Mouse (Mus musculus): ENCODE measurements around the gene Aacs.

- TF ChIP-seq CTCF (IDR thresholded peaks at IDR 0.05; ENCODE audit: low read depth), result no peak
- TF ChIP-seq EP300 (IDR thresholded peaks at IDR 0.05; ENCODE audit: low read depth), result no peak
Measured at GRCm38 (mm10) chr5:125426343-125426742, 49.3 kb upstream of the Aacs start.

Measured in heart, postnatal 0 days (tissue).